Mouse (Mus musculus) cerebellum, adult 9-10 months (tissue): ENCODE results near the gene Mrpl40.
A peak's percentile ranks its signal among the peaks of the same experiment; 100 is the strongest.
"Not testable (repeated sequence)": the region's sequence is repeated elsewhere in the genome, so short reads cannot be mapped to it uniquely, and the experiment has no call there.

ENCODE experiments used
- DNase-seq: peaks from one replicate; pipeline ENCODE4 v3.0.0; 2022

Mrpl40 gene

DNA sequence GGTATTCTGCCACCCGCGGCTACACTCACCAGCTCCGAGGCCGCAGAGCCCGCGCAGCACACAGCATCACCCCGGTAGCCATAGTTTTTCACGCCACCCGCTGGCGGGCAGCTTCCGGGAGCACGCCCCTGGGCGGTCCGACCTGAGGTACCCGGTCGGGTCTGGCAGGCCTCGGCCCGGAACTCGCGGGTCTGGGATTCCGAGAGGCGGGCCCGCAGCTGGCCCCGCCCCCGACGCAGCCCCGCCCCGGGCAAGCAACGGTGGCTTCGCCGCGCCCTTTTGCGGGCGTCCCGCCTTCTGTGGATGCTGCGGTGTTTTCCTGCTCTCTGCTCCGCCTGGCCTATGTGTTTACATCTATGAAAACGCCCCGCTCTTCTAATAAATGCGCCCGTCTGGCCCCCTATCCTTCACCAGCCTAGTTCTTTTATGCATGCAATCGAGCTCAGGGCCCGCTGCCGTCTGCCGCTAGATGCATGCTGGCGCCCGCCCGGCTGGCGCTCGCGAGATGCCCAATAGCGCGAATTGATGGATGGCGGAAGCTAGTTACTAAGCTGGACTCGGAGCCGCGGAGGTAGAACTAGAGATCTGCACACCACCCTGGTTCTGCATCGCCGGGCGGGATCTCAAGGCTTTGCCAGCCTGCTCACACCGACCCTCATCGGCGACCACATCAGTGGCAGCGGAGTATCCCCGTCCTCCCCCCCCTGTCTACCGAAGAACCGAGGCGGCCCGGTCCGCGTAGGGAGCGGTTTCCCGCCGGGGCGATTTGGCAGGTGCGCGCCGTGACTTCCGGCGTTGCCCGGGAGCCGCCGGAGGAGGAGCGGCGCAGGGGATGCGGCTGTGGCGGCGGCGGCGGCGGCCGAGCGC lies at the start of gene Mrpl40, which contains the start of gene Hira:
Gene Mrpl40, minus strand, starts transcription at position 421 of the 867 bp plus-strand sequence.
Gene Hira, plus strand, starts transcription at position 596 of the 867 bp plus-strand sequence.
- peak; percentile 94 for DNase-seq

DNA sequence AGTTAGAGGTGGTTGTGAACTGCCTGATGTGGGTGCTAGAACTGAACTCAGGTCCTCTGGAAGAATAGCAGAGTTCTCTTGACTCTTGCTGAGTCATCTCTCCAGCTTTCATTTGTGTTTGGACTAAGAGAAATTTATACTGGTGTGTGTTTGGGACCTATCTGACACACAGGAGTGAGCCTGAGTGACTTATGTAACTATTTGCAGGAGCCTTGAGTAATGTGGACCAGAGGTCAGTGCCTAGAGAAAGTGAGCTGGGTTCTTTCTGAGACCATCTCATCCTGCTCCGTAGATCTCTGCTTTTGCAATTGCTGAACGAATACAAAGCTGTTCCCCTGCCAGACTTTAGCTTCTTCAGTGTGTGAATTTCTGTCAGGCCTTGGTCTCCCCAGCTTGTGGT lies 45.1 kb upstream of the Mrpl40 start:
- no peak for DNase-seq

DNA sequence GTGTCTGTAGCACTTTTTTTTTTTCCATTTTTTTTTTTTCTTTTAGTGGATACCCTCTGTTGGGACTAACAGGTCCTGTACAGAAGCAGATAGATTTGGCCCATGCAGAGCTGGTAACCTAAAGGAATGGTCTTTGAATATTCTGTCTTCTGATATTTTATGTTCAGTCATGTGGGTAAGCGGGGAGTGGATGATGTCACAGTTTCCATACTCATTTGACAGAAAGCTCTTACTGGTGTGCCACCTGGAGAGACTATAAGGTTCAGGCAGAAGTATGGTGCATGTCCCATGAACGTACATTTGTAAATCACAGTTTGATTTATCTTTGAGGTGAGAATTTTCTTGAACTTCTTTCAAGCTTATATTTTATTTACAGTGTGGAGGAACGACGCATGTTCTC lies 39.4 kb upstream of the Mrpl40 start:
- DNase-seq: no peak

DNA sequence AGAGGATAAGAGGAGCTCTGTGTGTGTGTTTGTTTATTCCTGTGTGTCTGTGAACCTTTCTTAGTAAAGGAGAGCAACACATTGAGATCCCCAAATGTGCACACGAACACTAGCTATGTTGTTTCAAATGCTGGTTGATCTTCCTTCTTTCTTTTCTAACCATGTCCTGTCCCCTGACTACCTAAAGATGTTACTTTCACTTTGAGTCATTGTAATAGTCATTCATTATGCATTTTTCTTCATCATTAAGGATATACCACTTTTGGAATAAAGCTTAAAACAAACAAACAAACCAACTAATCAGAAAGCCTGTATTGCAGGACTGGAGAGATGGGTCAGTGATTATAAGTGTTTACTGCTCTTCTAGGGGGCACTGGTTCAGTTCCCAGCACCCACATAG lies 29.0 kb upstream of the Mrpl40 start:
- DNase-seq: no peak

- no peak for DNase-seq
These were observed 19.8 kb upstream of the Mrpl40 start for GRCm38 (mm10) chr16:18896429-18896828.

- DNase-seq: no peak
These were observed 18.6 kb upstream of the Mrpl40 start for GRCm38 (mm10) chr16:18895249-18895648.

DNA sequence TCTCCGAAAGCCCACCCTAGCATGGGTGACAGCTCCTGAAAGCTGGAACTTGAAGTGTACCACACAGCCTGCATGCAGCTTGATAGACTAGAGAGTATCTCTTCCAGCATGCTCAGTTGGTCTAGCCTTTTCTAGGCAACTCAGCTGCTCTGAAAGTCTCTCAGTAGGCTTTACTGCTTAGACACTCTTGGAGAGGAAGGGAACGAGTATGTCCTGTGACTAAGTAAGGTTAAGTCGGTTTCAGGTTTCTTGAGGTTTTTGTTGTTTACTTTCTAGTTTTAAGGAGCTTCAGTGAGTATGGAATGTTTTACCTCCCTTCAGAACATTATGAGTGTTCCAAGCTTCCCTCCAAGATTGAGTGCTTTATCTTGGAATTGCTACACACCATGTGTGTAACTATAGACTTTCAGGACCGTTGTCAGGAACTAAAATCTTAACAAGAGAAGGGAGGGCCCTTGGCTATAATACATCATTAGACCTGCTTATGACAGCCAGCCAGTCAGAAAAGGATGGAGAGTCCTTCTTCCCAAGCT lies 17.2 kb upstream of the Mrpl40 start:
- no peak for DNase-seq

- no peak for DNase-seq
These were observed 7.4 kb upstream of the Mrpl40 start for GRCm38 (mm10) chr16:18884044-18884443.

GRCm38 (mm10) chr16:18878091-18878720 lies 1.5 kb upstream of the Mrpl40 start:
- DNase-seq: peak; percentile 46

DNA sequence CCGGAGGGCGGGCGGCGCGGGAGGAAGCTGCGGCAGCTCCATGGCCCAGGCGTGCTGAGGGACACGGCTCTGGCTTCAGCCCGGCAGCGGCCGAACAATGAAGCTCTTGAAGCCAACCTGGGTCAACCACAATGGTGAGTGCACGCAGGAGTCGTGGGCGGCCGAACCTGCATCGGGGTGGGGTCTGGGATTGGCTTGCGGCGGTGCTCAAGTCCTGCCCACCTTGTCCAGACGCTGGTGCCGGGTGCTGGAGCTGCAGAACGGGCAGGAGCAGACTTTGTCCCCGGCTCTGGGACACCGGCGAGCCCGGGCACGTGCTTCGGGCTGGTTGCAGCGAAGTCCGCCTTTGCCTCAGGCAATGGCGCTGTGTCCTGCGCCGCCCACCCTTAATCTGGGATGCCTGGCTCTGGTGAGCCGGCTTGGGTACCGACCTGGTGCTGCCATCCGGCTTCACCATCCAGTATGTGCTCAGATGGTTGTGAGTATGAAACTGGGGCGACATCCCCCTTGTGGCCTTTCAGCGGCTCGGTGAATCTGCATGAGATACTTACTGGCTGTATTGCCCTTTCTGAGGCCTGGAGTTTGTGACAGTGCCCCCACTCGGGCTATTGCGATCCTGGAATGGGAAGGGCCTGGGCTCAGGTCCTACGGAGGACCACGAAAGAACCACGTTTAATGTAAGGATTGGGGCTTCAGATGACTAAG lies 876 bp upstream of the Mrpl40 start:
- peak; percentile 70 for DNase-seq

DNA sequence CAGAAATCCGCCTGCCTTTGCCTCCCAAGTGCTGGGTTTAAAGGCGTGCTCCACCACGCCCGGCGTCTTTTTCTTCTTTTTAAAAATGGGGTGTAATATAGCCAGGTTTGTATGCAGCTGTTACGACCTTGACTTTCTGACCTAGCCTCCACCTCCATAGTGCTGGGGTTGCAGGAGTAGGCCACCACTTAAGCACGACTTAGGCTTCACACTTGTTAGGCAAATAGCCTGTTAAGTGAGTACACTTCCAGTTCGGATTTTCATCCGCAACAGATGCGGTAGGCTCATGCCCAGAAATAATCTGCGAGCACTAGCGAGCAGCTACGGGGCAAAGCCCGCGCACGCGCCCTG lies 596 bp downstream of the Mrpl40 start:
- DNase-seq: no peak

GRCm38 (mm10) chr16:18870495-18870894 lies 6.2 kb downstream of the Mrpl40 start:
- not testable (repeated sequence) for DNase-seq

DNA sequence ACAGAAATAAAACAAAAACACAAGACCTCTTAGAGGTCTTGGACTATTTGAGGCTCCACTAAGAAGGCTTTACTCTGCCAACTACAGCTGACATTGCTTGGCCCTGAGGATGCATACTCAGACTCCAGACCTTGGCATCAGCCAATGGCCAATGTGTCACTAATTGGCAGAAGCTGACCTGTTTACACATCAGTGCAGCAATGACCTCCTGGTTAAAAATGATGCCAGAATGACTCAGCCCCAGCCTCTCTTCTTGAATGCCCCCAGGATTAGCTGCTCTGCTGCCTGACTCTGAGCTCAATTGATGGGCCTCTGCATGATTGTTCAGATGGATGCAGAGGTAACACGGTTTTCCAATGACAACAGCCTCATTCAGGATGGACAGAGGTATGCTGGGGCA lies 16.5 kb downstream of the Mrpl40 start:
- DNase-seq: peak; percentile 65

DNA sequence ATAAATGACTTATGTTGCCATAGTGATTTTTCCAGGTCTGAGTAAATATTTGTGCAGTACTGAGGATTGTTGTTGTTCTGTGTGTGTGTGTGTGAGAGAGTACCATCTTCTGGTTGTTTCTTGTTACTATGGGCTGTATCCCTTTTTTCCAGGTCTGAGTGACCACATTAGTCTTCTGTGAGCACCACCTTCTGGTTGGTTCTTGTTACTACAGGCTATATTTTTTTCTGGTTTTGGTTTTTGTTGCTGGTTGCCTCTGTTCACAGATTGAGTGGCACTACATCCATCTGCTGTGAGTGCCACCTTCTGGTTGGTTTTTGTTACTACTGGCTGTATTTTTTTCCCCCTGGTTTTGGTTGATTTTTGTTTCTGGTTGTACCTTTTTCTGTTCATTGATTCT lies 18.1 kb downstream of the Mrpl40 start:
- DNase-seq: peak; percentile 97

DNA sequence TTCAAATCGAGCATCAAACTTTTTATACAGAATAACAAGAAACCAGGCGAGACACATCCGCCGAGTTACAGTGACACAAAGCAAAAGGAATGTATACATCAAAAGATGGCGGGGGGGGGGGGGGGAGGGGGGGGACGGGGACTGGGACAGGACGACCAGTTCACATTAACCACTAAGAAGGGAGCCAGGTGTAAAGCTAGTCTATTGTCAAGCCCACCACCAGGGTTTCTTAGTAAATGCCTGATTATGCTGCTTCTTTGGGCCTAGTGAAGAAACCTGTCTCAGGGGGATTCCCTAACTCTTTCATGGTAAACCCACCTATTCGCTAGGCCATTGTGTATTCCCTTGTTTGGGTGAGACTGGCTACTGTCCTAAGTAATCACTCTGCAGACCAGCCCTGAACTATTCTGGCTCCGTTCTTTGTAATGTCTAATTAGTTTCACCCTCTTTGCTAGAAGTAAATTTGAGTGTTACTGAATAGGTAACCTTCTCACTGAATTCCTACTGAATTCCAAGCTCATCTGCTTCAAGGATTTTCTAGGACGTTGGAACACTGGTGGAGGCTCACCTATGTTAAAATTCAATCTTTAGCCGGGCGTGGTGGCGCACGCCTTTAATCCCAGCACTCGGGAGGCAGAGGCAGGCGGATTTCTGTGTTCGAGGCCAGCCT lies 27.0 kb downstream of the Mrpl40 start:
- DNase-seq: not testable (repeated sequence)

DNA sequence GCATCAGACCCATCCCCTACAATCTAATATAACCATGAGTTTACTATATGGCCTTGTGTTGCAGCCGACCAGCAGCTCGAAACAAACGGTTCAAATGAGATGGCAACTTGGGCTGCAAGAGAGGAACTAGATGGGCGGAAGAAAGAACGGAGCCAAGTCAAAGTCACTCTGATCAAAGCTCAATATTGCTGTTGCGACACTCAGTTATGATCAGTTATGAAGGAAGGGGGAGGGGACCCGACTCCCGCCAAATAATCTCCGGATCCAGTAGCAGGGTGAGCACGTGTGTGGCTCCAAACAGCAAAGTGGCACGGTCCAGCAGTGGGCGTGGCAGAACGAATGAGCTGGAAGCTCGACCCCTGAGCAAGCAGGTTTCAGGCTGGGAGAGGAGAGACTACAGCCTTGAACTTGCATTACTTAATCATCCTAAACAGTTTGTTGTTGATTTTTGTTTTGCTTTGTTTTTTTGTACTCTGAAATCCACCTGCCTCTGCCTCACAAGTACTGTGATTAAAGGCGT lies 30.3 kb downstream of the Mrpl40 start:
- no peak for DNase-seq

GRCm38 (mm10) chr16:18838346-18838745 lies 38.3 kb downstream of the Mrpl40 start:
- DNase-seq: no peak

- peak; percentile 98 for DNase-seq
These were observed 40.0 kb downstream of the Mrpl40 start, which contains the start of the genes 2510002D24Rik and Gm28539 for GRCm38 (mm10) chr16:18836468-18837208. Gene 2510002D24Rik (plus strand): TSS chr16:18836578. Gene Gm28539 (plus strand): TSS chr16:18836584.

DNA sequence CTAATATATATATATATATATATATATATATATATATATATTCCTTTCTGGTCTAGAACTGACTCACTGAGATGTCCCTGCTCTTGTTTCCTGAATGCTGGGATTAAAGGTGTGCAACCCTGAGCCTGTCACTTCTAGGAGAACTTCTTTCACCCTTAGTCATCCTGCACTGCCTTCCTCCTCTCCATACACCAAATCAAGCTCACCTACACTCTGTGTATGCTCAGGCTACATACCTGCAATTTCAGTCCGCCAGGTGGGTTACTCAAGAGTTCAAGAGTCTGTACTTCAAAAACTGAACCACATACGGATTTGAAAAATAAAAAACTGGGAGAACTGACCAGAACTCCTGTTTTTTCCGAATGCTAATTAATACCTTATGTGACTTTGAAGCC lies 40.6 kb downstream of the Mrpl40 start:
- no peak for DNase-seq

GRCm38 (mm10) chr16:18833486-18833885 lies 43.2 kb downstream of the Mrpl40 start:
- no peak for DNase-seq

DNA sequence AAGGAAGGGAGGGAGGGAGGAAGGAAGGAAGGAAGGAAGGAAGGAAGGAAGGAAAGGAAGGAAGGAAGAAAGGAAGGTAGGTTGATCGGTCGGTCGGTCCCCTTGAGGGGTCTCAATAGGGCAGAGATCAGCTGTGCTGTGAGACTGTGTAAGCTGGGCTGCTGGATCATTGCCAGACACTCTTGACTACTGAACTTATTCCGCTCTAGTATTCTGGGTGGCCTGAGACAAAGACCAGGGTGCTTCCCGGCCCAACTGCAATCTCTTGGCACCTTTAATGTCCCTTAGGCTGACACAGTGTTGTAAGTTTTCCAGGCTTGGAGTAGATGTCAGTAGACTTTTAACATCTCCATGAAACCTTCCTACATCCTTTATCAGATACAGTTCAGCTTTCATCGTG lies 47.6 kb downstream of the Mrpl40 start:
- no peak for DNase-seq

DNA sequence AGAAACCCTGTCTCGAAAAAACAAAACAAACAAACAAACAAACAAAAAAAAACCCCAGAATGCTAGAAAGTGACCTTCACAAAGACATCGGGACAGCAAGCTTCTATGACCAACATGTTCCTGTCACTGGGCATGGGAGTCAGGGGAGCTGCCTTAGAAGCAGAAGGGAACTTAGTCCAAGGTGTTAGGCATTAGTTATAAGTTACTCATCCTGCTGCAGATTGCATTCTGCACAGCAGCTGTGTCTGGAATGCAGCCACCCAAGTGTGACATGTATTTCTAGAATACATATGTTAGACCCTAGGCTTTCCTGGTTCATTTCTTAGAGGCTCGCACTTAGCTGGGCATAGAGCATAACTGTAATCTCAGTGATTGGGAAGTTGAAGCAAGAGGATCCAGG lies 48.0 kb downstream of the Mrpl40 start:
- DNase-seq: no peak
